Mouse (Mus musculus) G1E (cell line): ENCODE data around the gene Stx8. TPM values are rescaled to one million over a fixed set of nuclear protein-coding genes. Genes with fewer than 3 reads are reported as not detected.

Experiments
- ATAC-seq: 2 replicates; pipeline ENCODE4 v1.8.0; 2016; ENCODE audit warnings: mild to moderate bottlenecking; ENCODE audit not compliant: insufficient number of reproducible peaks, poor library complexity, low FRiP score, severe bottlenecking; ENCODE audit errors: extremely low read depth
- DNase-seq: peaks from one replicate; pipeline ENCODE4 v3.0.0; 2012; ENCODE audit warnings: low spot score
- H3K27me3 ChIP-seq: 2 replicates; pipeline ENCODE4 v1.6.1; 2012; ENCODE audit warnings: mild to moderate bottlenecking, low read length, inconsistent platforms; ENCODE audit not compliant: insufficient read depth
- H3K36me3 ChIP-seq: replicated peaks from 2 replicates; pipeline ENCODE3; 2012; ENCODE audit warnings: mild to moderate bottlenecking, inconsistent platforms
- H3K4me1 ChIP-seq: 2 replicates; pipeline ENCODE4 v1.6.1; 2012; ENCODE audit warnings: low read depth, low read length, inconsistent platforms, mixed read lengths; ENCODE audit not compliant: insufficient read depth
- H3K4me3 ChIP-seq: 2 replicates; pipeline ENCODE4 v1.5.1; 2012; ENCODE audit warnings: low read depth, mild to moderate bottlenecking, inconsistent platforms, low read length, moderate library complexity, mixed read lengths
- H3K9me3 ChIP-seq: replicated peaks from 2 replicates; pipeline ENCODE4 v1.6.1; 2012; ENCODE audit warnings: inconsistent platforms
- CTCF ChIP-seq: IDR thresholded peaks from 2 replicates; pipeline ENCODE4 v1.5.1; 2012; ENCODE audit warnings: low read depth, low read length, inconsistent platforms, mixed read lengths
- GATA1 ChIP-seq: IDR thresholded peaks from 2 replicates; pipeline ENCODE4 v1.6.1; 2012; ENCODE audit warnings: borderline replicate concordance, low read length, inconsistent platforms, mixed read lengths
- GATA2 ChIP-seq: IDR thresholded peaks from 2 replicates; pipeline ENCODE4 v1.6.1; 2012; ENCODE audit warnings: low read depth, low read length, inconsistent platforms, borderline replicate concordance
- POLR2AphosphoS5 ChIP-seq: IDR thresholded peaks from 2 replicates; pipeline ENCODE4 v1.6.1; 2012; ENCODE audit warnings: low read depth, low read length, inconsistent platforms; ENCODE audit not compliant: insufficient replicate concordance
- TAL1 ChIP-seq: conservative IDR thresholded peaks from 2 replicates; pipeline ENCODE4 v1.6.1; 2012; ENCODE audit warnings: low read depth, low read length, inconsistent platforms, mixed read lengths
- polyA plus RNA-seq: library from polyadenylated mRNA; stranded (reverse); fragments of >175 nt; gene quantifications from 2 replicates; pipeline ENCODE4 v1.2.3, GENCODE M21; 2012
- total RNA-seq, 2 experiments: library from RNA; stranded (forward) in 1 of 2; stranded (reverse) in 1 of 2; fragments of 200-1000 nt in 1 of 2; fragments of >200 nt in 1 of 2; fragmentation: Nextera tagmentation in 1 of 2; gene quantifications; 2 replicates each; pipeline ENCODE4 v1.2.3; 2014 to 2017

The Stx8 gene
- total and polyA plus RNA-seq, 3 experiments: 1.6 to 62.2 (median 40.1) TPM

GRCm38 (mm10) chr11:67967831-67968230, 1.8 kb downstream of the Stx8 start:
- H3K36me3 ChIP-seq: peaks cover 38% of the 10 kb centered on the region
- no peaks in the 10 kb centered on the region for H3K9me3 ChIP-seq
- no peaks in the 10 kb centered on the region for H3K27me3 ChIP-seq
- H3K4me3 ChIP-seq: 0 out of 2 replicates have a peak overlapping the region, but pooled peaks have one; percentile 20
- peaks cover 18% of the 10 kb centered on the region for H3K4me1 ChIP-seq
- no peak for DNase-seq
- TF ChIP-seq GATA1: no peak
- no peak for ATAC-seq

DNA sequence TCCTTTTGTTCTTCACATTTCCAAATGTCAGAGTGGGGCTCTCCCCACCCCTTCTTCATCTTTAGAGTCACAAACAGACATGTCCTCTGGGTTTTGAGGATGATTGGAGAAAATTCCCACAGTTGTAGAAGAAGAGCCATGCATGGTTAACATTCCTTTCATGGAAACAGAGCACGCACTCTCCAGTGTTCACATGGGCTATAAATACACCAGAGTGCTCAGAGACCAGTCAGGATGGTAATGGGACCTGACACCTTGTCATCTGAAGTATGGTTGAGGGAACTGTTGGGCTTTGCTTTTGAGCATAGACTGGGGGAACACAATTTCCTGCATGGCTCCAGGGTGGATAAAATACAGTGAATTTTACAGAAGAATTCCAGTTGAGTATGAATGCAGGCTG, 6.6 kb downstream of the Stx8 start:
- TF ChIP-seq GATA1: no peak
- no peak for TF ChIP-seq CTCF
- no peak for TF ChIP-seq POLR2AphosphoS5
- no peak for TF ChIP-seq GATA2
- no peak for TF ChIP-seq TAL1
- Histone ChIP-seq H3K36me3 (peaks cover 70% of the 10 kb centered on the region), H3K9me3 (no peaks in the 10 kb centered on the region), H3K4me3 (no peak overlapping the region), H3K27me3 (no peaks in the 10 kb centered on the region), H3K4me1 (peaks cover 8% of the 10 kb centered on the region)
- DNase-seq: no peak
- ATAC-seq: no peak

DNA sequence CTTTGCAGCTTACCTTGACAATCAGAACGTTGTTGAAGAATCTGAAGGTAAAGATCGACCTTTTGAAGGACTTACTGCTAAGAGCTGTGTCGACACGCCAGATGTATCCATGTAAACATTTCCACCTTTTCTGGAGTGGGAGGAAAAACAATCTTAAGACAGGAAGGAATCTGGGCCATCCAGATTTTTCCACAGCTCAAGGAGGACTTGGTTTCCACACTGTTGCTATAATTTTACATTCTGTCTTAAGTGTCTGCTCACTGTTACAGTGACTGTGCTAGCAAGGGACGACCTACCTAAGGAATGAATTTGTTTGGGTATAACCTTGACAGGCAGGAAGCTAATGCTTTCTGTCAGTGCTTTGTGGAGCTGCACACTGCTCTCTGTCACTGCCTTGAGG, 7.2 kb downstream of the Stx8 start:
- Histone ChIP-seq H3K4me3 (no peak overlapping the region), H3K36me3 (peaks cover 73% of the 10 kb centered on the region), H3K9me3 (no peaks in the 10 kb centered on the region), H3K27me3 (no peaks in the 10 kb centered on the region), H3K4me1 (0 out of 2 replicates have a peak, but pooled peaks cover 3% of the 10 kb centered on the region)
- TF ChIP-seq CTCF: no peak
- no peak for TF ChIP-seq TAL1
- no peak for TF ChIP-seq GATA2
- no peak for TF ChIP-seq GATA1
- TF ChIP-seq POLR2AphosphoS5: no peak
- ATAC-seq: no peak
- no peak for DNase-seq

DNA sequence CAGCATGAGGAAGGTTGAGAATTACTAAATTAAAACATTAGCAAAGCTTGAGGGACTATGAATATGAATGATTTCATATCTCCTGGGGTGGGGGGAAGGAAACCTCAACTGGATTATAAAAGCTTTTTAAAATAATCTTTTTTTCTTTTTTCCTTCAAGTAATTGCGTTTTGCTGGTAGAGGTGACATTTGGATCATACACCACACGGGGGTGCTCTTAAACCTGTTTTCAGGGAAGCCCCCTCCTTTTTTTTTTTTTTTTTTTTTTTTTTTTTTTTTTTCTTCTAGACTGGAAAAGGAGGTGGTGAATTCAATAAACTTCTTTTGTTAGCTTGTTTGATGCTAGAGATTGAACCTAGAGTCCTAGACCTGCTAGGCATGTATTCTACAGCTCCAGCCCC, 9.3 kb downstream of the Stx8 start:
- Histone ChIP-seq H3K4me3 (no peak overlapping the region), H3K4me1 (no peaks in the 10 kb centered on the region), H3K36me3 (peaks cover 71% of the 10 kb centered on the region), H3K27me3 (no peaks in the 10 kb centered on the region), H3K9me3 (no peaks in the 10 kb centered on the region)
- TF ChIP-seq TAL1: no peak
- TF ChIP-seq CTCF: no peak
- TF ChIP-seq POLR2AphosphoS5: no peak
- TF ChIP-seq GATA2: no peak
- no peak for TF ChIP-seq GATA1
- DNase-seq: no peak
- ATAC-seq: no peak

DNA sequence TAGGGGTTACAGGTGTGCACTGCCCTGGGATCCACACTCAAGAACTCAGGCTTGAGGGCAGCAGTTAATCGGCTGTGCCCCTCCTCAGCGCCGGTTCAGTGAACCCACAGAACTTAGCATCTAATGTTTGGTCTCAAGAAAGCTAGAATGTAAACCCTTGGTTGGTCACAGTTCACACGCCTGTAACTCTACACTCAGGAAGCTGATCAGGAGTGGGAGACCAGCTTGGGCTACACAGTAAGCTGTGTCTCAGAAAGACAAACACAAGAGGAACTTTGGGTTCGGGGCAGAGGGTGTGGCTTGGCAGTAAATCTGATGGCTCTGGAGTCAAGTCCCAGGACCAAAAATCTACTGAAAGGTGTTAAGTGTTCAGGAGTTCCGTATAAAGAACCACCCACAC, 17.6 kb downstream of the Stx8 start:
- Histone ChIP-seq H3K9me3 (no peaks in the 10 kb centered on the region), H3K36me3 (peaks cover 74% of the 10 kb centered on the region), H3K4me3 (no peak overlapping the region), H3K4me1 (no peaks in the 10 kb centered on the region), H3K27me3 (no peaks in the 10 kb centered on the region)
- no peak for ATAC-seq
- no peak for DNase-seq
- TF ChIP-seq TAL1: no peak
- no peak for TF ChIP-seq GATA1
- no peak for TF ChIP-seq CTCF

- H3K9me3 ChIP-seq: no peaks in the 10 kb centered on the region
- H3K4me1 ChIP-seq: no peaks in the 10 kb centered on the region
- H3K36me3 ChIP-seq: peaks cover 75% of the 10 kb centered on the region
- no peak overlapping the region for H3K4me3 ChIP-seq
- TF ChIP-seq POLR2AphosphoS5: no peak
- no peak for TF ChIP-seq CTCF
- TF ChIP-seq TAL1: no peak
- TF ChIP-seq GATA2: no peak
- TF ChIP-seq GATA1: no peak
- no peak for ATAC-seq
- no peaks in the 10 kb centered on the region for H3K27me3 ChIP-seq
- DNase-seq: no peak
These were observed 25.2 kb downstream of the Stx8 start for GRCm38 (mm10) chr11:67991240-67991639.

- no peak for TF ChIP-seq CTCF
- no peak for TF ChIP-seq GATA1
- TF ChIP-seq GATA2: no peak
- no peaks in the 10 kb centered on the region for H3K9me3 ChIP-seq
- DNase-seq: no peak
- H3K27me3 ChIP-seq: no peaks in the 10 kb centered on the region
- no peak for ATAC-seq
- H3K36me3 ChIP-seq: peaks cover 68% of the 10 kb centered on the region
- no peak overlapping the region for H3K4me3 ChIP-seq
- H3K4me1 ChIP-seq: no peaks in the 10 kb centered on the region
These were observed 30.0 kb downstream of the Stx8 start for GRCm38 (mm10) chr11:67995965-67996364.
